Mouse (Mus musculus): ENCODE results near the gene 3110001I22Rik. TPM values are rescaled to one million over a fixed set of nuclear protein-coding genes. Genes with fewer than 3 reads are reported as not detected.

3110001I22Rik gene
- polyA plus RNA-seq, 1 experiment from 2014 or later, result 8.7 TPM

DNA sequence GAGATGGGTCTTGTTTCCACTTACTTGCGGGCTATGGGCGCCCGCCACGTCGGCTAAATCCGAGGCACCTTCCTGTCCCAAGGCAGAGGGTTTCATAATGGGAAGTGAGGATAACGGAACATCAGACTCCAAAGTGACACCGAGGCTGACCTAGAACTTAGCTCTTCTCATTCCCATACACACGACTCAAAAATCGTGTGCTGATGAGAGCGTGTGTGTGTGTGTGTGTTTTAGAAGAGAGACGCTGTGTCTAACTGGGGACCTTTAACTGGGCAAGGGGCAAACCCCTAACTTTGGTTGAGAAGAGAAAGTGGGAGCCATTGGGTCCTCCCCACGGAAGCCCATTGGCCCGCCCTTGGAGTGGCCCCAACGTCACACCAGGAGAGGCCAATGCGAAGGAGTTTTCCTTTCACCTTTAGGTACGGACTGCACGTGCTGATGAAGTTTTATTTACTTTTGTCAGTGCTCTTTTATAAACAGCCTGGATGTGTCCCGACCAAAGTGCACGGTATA lies 713 bp downstream of the 3110001I22Rik start:
- Histone ChIP-seq H3K27ac (peak overlapping the region; percentile 93), H3K9me3 (no peaks in the 10 kb centered on the region), H3K36me3 (peaks cover 14% of the 10 kb centered on the region), H3K4me3 (peak overlapping the region; percentile 99), H3K4me1 (replicated peaks) (peaks cover 15% of the 10 kb centered on the region), H3K27me3 (ENCODE audit: insufficient read depth, poor library complexity, severe bottlenecking) (no peaks in the 10 kb centered on the region)
- 3% methylated on average over 20 of the region's 20 CpGs for WGBS
- peak; percentile 56 for DNase-seq (ENCODE audit: low spot score)

DNA sequence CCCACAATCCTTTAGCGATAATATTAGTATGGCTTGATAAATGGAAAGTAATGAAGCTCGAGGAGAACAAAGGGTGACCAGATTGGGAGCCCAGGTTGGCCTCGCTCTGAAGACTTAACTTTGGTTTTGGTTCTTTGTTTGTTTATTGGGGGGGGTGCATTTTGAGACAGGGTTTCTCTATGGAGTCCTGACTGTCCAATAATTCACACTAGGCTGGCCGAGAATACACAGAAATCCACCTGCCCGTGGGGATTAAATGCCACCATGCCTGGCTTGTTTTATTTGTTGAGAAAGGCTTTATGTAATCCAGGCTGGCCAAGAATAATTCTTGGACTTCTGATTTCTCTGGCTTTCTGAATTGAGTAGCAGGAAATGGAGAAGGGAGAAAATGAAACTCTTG lies 1.4 kb downstream of the 3110001I22Rik start:
- Histone ChIP-seq H3K27ac (no peak overlapping the region), H3K36me3 (peaks cover 21% of the 10 kb centered on the region), H3K9me3 (no peaks in the 10 kb centered on the region), H3K4me3 (peak overlapping the region; percentile 99), H3K4me1 (replicated peaks) (peaks cover 10% of the 10 kb centered on the region), H3K27me3 (ENCODE audit: insufficient read depth, poor library complexity, severe bottlenecking) (no peaks in the 10 kb centered on the region)
- DNase-seq (ENCODE audit: low spot score), result no peak
- WGBS, result 90% methylated on average over 5 of the region's 5 CpGs

DNA sequence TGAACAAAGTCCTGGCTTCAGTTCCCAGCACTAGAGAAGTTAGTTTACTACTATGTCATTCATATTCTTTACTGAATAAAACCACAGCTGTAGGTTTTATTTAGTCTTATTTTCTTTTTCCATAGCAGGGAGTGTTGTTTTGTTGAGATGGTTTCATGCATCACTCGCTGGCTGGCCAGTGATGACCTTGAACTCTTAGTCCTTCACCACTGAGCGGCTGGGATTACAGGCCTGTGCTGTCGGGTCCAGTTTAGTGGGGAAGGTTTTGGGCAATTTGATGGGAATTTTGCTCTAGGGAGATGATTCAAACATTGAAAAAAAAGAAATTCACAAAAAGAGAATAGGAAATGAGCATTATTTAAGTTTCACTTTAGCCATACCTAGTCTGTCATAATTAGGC lies 2.8 kb downstream of the 3110001I22Rik start:
- H3K36me3 ChIP-seq, result peaks cover 34% of the 10 kb centered on the region
- WGBS, result 95% methylated on average over 3 of the region's 3 CpGs
- no peak overlapping the region for H3K4me3 ChIP-seq
- no peak for DNase-seq (ENCODE audit: low spot score)
- no peaks in the 10 kb centered on the region for H3K9me3 ChIP-seq
- H3K4me1 ChIP-seq (replicated peaks), result peaks cover 10% of the 10 kb centered on the region
- H3K27me3 ChIP-seq (ENCODE audit: insufficient read depth, poor library complexity, severe bottlenecking), result no peaks in the 10 kb centered on the region
- H3K27ac ChIP-seq, result no peak overlapping the region

DNA sequence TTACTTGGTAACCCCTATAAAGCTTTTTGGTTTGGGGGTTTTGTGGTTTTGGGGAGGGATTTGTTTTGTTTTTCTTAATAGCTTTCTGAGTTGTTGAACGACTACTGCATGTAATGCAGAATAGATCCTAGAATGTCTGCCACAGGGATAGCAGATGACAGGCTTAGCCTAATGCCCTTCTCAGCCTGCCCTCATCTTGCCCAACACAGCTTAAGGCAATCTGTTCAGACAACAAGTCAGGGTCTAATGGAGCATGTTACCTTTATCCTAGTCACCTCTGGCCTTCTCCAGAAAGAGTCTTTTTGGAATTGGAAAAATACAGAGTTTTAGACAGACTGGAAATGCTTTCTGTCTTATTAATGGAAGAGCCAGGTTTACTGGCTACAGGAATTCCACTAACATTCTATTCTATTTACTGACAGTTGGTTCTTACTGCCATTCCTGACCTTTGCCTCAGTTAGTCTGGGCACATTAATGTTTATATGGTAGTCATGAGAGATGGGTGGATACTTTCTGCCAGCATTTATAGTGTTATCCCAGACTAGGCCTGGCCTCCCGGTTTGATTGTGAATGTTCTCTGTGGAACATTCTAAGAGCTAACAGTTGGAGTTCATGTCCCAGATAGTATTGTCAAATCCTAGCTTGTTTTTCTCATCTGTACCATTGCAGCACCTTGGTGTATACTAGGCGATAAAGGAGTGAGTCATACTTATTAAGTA lies 7.0 kb downstream of the 3110001I22Rik start:
- no peaks in the 10 kb centered on the region for H3K27me3 ChIP-seq (ENCODE audit: insufficient read depth, poor library complexity, severe bottlenecking)
- H3K4me3 ChIP-seq, result no peak overlapping the region
- H3K9me3 ChIP-seq, result no peaks in the 10 kb centered on the region
- DNase-seq (ENCODE audit: low spot score), result no peak
- H3K27ac ChIP-seq, result no peak overlapping the region
- H3K4me1 ChIP-seq (replicated peaks), result no peaks in the 10 kb centered on the region
- peaks cover 39% of the 10 kb centered on the region for H3K36me3 ChIP-seq
- 95% methylated on average over 3 of the region's 3 CpGs for WGBS

DNA sequence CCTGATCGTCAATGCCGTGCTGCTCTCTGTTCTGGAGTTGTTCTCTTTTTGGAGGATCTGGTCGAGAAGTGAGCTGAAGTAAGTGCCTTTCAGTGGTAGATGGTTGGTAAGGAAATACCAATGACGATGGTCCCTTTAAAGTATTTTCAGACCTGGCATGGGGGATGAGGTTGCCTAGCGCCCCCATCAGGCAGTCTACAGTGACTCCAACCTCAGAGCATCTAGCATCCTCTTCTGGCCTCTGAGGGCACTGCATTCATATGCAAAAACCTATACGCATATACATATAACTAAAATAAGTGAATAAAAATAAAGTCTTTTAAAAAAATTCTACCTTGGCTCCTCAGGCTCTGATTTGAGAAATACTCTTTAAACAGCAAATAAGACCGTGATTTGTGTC lies 27.3 kb downstream of the 3110001I22Rik start:
- H3K36me3 ChIP-seq, result peaks cover 96% of the 10 kb centered on the region
- WGBS, result 92% methylated on average over 7 of the region's 7 CpGs

DNA sequence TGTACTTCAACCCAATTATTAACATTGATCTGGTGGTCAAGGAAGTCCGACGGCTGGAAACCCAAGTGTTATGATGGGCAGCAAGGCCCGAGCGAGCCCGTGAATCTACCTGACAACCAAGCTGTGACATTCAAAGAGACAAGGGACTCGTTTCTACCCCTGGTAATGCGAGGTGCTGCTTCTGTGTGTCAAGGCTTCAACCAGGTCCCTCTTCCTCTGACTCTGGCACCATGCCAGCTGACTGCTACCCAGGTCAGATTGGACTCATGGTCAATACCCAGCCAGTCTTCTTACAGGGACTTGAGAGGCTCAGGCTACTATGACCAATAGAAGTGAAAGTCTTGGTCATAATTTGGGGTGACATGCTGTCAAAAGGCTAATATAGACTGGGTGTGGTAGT lies 30.5 kb downstream of the 3110001I22Rik start:
- H3K4me3 ChIP-seq, result no peak overlapping the region
- H3K27ac ChIP-seq, result no peak overlapping the region
- no peak for DNase-seq (ENCODE audit: low spot score)
- H3K27me3 ChIP-seq (ENCODE audit: insufficient read depth, poor library complexity, severe bottlenecking), result no peaks in the 10 kb centered on the region
- no peaks in the 10 kb centered on the region for H3K9me3 ChIP-seq
- peaks cover 84% of the 10 kb centered on the region for H3K36me3 ChIP-seq
- no peaks in the 10 kb centered on the region for H3K4me1 ChIP-seq (replicated peaks)
- WGBS, result 94% methylated on average over 7 of the region's 7 CpGs

More for the DNA sequence above, 27.3 kb downstream of the 3110001I22Rik start:
- DNase-seq (ENCODE audit: low spot score), result no peak
- Histone ChIP-seq H3K27me3 (ENCODE audit: insufficient read depth, poor library complexity, severe bottlenecking) (no peaks in the 10 kb centered on the region), H3K4me3 (no peak overlapping the region), H3K9me3 (no peaks in the 10 kb centered on the region), H3K4me1 (replicated peaks) (no peaks in the 10 kb centered on the region), H3K27ac (no peak overlapping the region)

DNA sequence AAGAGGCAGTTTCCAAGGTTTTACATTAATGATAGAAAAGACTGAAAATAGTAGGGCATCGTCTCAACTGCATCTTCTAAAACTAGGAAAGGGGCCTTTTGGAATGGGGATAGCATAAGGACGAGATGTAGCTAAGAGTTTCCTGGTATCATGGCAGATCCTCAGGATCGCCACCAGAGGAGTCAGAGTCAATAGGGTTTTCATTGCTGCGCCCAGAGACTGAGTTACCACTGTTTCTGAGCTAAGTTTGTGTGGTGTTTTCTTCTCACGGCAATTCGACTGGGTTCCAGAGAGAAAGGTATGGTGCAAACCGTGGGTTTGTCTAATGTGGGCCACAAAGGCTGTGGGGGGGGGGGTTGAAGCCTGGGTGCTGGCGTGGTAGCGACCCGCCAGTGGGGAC lies 32.9 kb downstream of the 3110001I22Rik start:
- no peaks in the 10 kb centered on the region for H3K27me3 ChIP-seq (ENCODE audit: insufficient read depth, poor library complexity, severe bottlenecking)
- H3K4me3 ChIP-seq, result no peak overlapping the region
- no peaks in the 10 kb centered on the region for H3K9me3 ChIP-seq
- no peaks in the 10 kb centered on the region for H3K4me1 ChIP-seq (replicated peaks)
- no peak overlapping the region for H3K27ac ChIP-seq
- no peak for DNase-seq (ENCODE audit: low spot score)
- WGBS, result 92% methylated on average over 10 of the region's 10 CpGs
- H3K36me3 ChIP-seq, result peaks cover 59% of the 10 kb centered on the region

DNA sequence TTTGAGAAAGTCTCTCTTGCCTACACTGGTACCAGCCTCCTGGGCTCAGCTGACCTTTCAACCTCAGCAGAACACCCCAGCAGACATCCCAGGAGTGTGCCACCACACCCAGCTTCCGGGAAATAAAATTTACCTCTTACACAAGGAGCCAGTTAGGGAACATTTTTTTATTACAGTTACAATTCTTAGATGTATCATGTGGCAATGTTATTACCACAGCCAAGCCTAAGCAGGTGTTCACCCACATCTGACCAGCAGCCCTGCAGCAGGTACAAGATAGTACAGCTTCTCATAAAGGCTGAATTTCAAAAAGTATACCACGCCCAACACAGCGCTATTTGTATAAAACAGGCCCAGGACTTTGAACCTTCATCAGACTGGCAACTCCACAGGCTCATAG lies 43.2 kb downstream of the 3110001I22Rik start:
- Histone ChIP-seq H3K4me3 (no peak overlapping the region), H3K27me3 (ENCODE audit: insufficient read depth, poor library complexity, severe bottlenecking) (no peaks in the 10 kb centered on the region), H3K9me3 (no peaks in the 10 kb centered on the region), H3K36me3 (no peaks in the 10 kb centered on the region), H3K27ac (no peak overlapping the region), H3K4me1 (replicated peaks) (no peaks in the 10 kb centered on the region)
- 95% methylated on average over 3 of the region's 3 CpGs for WGBS
- DNase-seq (ENCODE audit: low spot score), result no peak

DNA sequence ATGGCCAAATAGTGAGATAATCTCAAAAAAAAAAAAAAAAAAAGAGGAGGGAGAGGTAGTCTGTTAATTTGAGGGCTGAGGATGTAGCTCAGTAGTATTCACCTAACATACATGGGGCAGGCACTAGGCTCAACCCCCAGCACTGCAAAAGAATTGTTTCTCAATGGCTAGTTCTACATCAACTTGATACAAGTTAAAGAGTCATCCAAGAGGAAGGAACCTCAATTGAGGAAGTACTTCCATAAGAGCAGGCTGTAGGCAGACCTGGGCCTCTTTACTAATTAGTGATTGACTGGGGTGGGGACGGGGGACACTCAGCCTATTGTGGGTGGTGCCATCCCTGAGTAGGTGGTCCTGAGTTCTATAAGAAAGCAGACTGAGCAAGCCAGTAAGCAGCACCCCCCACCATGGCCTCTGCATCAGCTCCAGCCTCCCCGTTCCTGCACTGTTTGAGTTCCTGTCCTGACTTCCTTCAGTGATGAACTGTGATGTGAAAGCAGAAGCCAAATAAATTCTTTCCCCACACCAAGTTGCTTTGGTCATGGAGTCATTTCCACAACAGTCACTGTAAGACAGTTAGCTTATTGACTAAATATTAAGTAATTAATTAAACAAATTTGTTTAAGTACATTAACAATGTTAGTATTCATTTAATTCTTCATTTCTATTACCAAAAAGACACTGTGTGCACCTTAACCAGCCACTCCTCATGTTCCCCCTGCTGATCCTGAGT lies 45.3 kb downstream of the 3110001I22Rik start:
- H3K36me3 ChIP-seq, result no peaks in the 10 kb centered on the region
- no peaks in the 10 kb centered on the region for H3K27me3 ChIP-seq (ENCODE audit: insufficient read depth, poor library complexity, severe bottlenecking)
- 80% methylated on average over 2 of the region's 2 CpGs for WGBS
- H3K9me3 ChIP-seq, result no peaks in the 10 kb centered on the region
- no peak overlapping the region for H3K27ac ChIP-seq
- H3K4me3 ChIP-seq, result no peak overlapping the region
- H3K4me1 ChIP-seq (replicated peaks), result no peaks in the 10 kb centered on the region
- DNase-seq (ENCODE audit: low spot score), result no peak

DNA sequence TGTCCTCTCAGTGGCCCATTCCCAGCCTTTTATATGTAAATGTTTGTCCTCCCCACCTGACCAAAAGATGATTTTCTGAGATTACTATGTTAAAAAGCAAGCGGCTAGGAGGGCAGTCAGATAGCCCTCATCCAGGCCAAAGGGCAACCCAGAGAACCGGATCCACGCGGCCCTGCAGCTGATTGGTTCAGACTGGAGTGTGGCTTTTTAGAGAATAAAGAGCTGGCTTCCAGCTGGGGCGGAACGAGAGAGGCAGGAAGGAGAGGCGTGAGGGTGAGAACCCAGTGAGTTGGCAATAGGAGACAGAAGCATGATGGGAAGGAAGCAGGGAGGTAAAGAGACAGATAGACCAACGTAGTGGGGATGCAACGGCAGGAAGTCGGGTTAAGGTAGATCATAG lies 51.2 kb downstream of the 3110001I22Rik start:
- no peak for DNase-seq (ENCODE audit: low spot score)
- H3K27me3 ChIP-seq (ENCODE audit: insufficient read depth, poor library complexity, severe bottlenecking), result no peaks in the 10 kb centered on the region
- H3K36me3 ChIP-seq, result no peaks in the 10 kb centered on the region
- 34% methylated on average over 10 of the region's 10 CpGs for WGBS
- 0 out of 2 replicates have a peak, but pooled peaks cover 2% of the 10 kb centered on the region for H3K4me1 ChIP-seq (replicated peaks)
- H3K4me3 ChIP-seq, result no peak overlapping the region
- H3K9me3 ChIP-seq, result no peaks in the 10 kb centered on the region
- H3K27ac ChIP-seq, result no peak overlapping the region

DNA sequence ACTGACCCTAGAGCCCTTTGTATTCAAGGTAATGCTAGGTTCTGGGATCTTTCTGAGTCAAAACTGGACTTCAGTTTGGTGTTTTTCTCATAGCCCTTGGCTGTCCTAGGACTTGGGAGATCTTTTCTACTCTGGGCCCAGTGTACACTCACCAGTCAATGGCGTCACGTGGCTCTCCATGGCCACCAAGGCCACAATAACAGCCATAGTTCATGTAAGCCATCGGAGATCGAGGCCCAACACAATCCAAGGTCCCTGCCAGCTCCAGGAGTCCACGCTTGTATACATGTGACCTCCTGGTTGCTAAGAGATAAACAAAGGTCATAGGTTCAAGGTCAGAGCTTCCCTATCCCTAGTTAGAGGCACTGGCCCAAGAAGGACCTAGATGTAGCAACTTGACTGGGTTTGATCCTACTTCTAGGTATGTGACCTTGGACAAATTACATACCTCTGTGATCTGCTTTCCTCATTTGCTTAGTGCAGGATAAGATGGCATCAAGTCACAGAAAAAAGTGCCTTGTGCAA lies 56.1 kb downstream of the 3110001I22Rik start:
- 87% methylated on average over 5 of the region's 5 CpGs for WGBS
- Histone ChIP-seq H3K4me3 (no peak overlapping the region), H3K36me3 (no peaks in the 10 kb centered on the region), H3K9me3 (no peaks in the 10 kb centered on the region), H3K27ac (no peak overlapping the region), H3K27me3 (ENCODE audit: insufficient read depth, poor library complexity, severe bottlenecking) (no peaks in the 10 kb centered on the region; the same call in 1 of the 2 replicates), H3K4me1 (replicated peaks) (peaks cover 11% of the 10 kb centered on the region)
- DNase-seq (ENCODE audit: low spot score), result no peak

Data from hindbrain, embryonic 10.5 days (tissue).